8 mouse cellular contexts compared by ENCODE assay signal in genomic region chr17:78809019-78809418, GRCm38 (mm10). TPM values are rescaled to one million over a fixed set of nuclear protein-coding genes. Genes with fewer than 3 reads are reported as not detected.
DNase-seq lines count a peak whose midpoint lies in the region; ATAC-seq and TF ChIP-seq lines count a peak whose summit lies in the region.

No protein-coding gene starts in this region.

- ATAC-seq in G1E (ENCODE audit: extremely low read depth, insufficient number of reproducible peaks, low FRiP score, poor library complexity, severe bottlenecking) = peak; percentile 49; the same call in 1 of the 2 replicates
- ATAC-seq in megakaryocyte progenitor cell, adult 5-6 weeks (replicated peaks; ENCODE audit: poor library complexity) = peak; percentile 88

- H3K4me3 ChIP-seq in left cerebral cortex, adult 2 months = no peak overlapping the region
- no peak overlapping the region for H3K4me3 ChIP-seq in G1E (ENCODE audit: low read depth, low read length)

- intact Hi-C loops in left cerebral cortex, adult 2 months (cut with DNase I) = no loop called here
- intact Hi-C loops in left cerebral cortex, postnatal 36 days (cut with DNase I) = no loop called here

- H3K9me3 ChIP-seq in G1E (replicated peaks) = no peaks in the 10 kb centered on the region

- DNase-seq in left cerebral cortex, adult 2 months (ENCODE audit: extremely low spot score in 1 of 2, low spot score in 2 of 2) = no peak
- DNase-seq in left cerebral cortex, postnatal 36 days (ENCODE audit: low spot score in 2 of 2) = no peak
- DNase-seq in G1E (ENCODE audit: low spot score) = no peak
- peak; percentile 34 for DNase-seq in c-Kit-positive CD71-positive TER-119-positive erythroid progenitor cells, embryonic 14.5 days (ENCODE audit: low spot score)
- DNase-seq in spleen, postnatal 10 days (ENCODE audit: low spot score in 2 of 2) = no peak
- DNase-seq in adrenal gland, postnatal 4 days (ENCODE audit: low spot score in 2 of 2) = no peak
- no peak for DNase-seq in heart, adult 18-20 months

- H3K4me1 ChIP-seq in G1E (ENCODE audit: insufficient read depth, low read depth, low read length) = no peaks in the 10 kb centered on the region

- no peak overlapping the region for H3K27ac ChIP-seq in left cerebral cortex, adult 2 months

- peaks cover 46% of the 10 kb centered on the region for H3K36me3 ChIP-seq in G1E (replicated peaks)

- H3K27me3 ChIP-seq in G1E (ENCODE audit: insufficient read depth, low read length) = no peaks in the 10 kb centered on the region

- peak; percentile 46 for TF ChIP-seq CTCF in left cerebral cortex, adult 2 months (IDR thresholded peaks at IDR 0.05)
- TF ChIP-seq CTCF in G1E (IDR thresholded peaks at IDR 0.05; ENCODE audit: low read depth, low read length) = no peak; the same call in 1 of the 2 replicates

RNA-seq across cellular contexts. Expression of gene Heatr5b, which starts 26.1 kb away (rescaled TPM):
- total RNA-seq in left cerebral cortex, adult 2 months (2021) = 10 to 100 TPM; 56.7 to 59.8 TPM
- total RNA-seq in left cerebral cortex, postnatal 36 days (2021) = 10 to 100 TPM; 55.4 to 60.1 TPM
- 36.9 and 50.7 TPM in 2 replicates for total RNA-seq in G1E (2014; fragmentation: Nextera tagmentation)
- total RNA-seq in G1E (2017) = 25.1 and 27.2 TPM in 2 replicates
- 1.8 and 2.9 TPM in 2 replicates for polyA plus RNA-seq in G1E (2012)
- total RNA-seq in megakaryocyte progenitor cell, adult 5-6 weeks (2015) = 20.9 and 26.2 TPM in 2 replicates
- 16.6 and 19.3 TPM in 2 replicates for total RNA-seq in megakaryocyte progenitor cell, adult 5-6 weeks (2017)
- total RNA-seq in adrenal gland, postnatal 4 days (2021) = 10 to 100 TPM; 21.4 to 25.3 TPM
- 10 to 100 TPM; 39.5 to 46.3 TPM for total RNA-seq in heart, adult 18-20 months (2021)

RNA-seq across cellular contexts. Expression of gene Gpatch11, which starts 26.3 kb away (rescaled TPM):
- total RNA-seq in left cerebral cortex, adult 2 months (2021) = 10 to 100 TPM; 38.6 to 42.8 TPM
- 10 to 100 TPM; 35.9 to 44.5 TPM for total RNA-seq in left cerebral cortex, postnatal 36 days (2021)
- total RNA-seq in G1E (2014; fragmentation: Nextera tagmentation) (21.1 and 39.9 TPM in 2 replicates), G1E (2017) (26.8 and 35.2 TPM in 2 replicates)
- polyA plus RNA-seq in G1E (2012) = 1.5 and 4.4 TPM in 2 replicates
- total RNA-seq in megakaryocyte progenitor cell, adult 5-6 weeks (2015) = 16.2 and 30.3 TPM in 2 replicates
- 27.9 and 31.7 TPM in 2 replicates for total RNA-seq in megakaryocyte progenitor cell, adult 5-6 weeks (2017)
- total RNA-seq in adrenal gland, postnatal 4 days (2021) = 10 to 100 TPM; 24.8 to 26.2 TPM
- 10 to 100 TPM; 25.0 to 30.6 TPM for total RNA-seq in heart, adult 18-20 months (2021)
